Comparison of ENCODE assay signal across 9 mouse cellular contexts in genomic region chr16:28447114-28447455, GRCm38 (mm10).
DNase-seq lines count a peak whose midpoint lies in the region; ATAC-seq lines count a peak whose summit lies in the region.
"Had no signal": no experiment of that assay in that cellular context is flagged by ENCODE, and none has a peak within 500 bp of the region (broad histone marks: within the 10 kb centered on the region; RNA-seq: fewer than 3 reads in every experiment).

No protein-coding gene starts in this region.

- H3K4me2 ChIP-seq in heart, embryonic 13.5 days: peak overlapping the region; percentile 99
- H3K4me2 ChIP-seq in hindbrain, embryonic 13.5 days: peak overlapping the region; percentile 88
- peak overlapping the region; percentile 95 for H3K4me2 ChIP-seq in midbrain, embryonic 14.5 days (ENCODE audit: low read length)

- peaks cover 16% of the 10 kb centered on the region; the same call in 1 of the 2 replicates for H3K4me1 ChIP-seq in heart, embryonic 13.5 days
- peaks cover 20% of the 10 kb centered on the region for H3K4me1 ChIP-seq in hindbrain, embryonic 13.5 days (replicated peaks)
- H3K4me1 ChIP-seq in midbrain, embryonic 14.5 days (ENCODE audit: control insufficient read depth, insufficient read depth, low read length): peaks cover 10% of the 10 kb centered on the region

- no peak for ATAC-seq in heart, embryonic 13.5 days (ENCODE audit: extremely low read depth, insufficient number of reproducible peaks, low FRiP score, low TSS enrichment)
- ATAC-seq in hindbrain, embryonic 13.5 days (ENCODE audit: low FRiP score): peak; percentile 55
- peak; percentile 60 for ATAC-seq in midbrain, embryonic 14.5 days (ENCODE audit: low FRiP score, low TSS enrichment)

- H3K27me3 ChIP-seq in heart, embryonic 13.5 days (replicated peaks): peaks cover 60% of the 10 kb centered on the region
- peaks cover 34% of the 10 kb centered on the region for H3K27me3 ChIP-seq in hindbrain, embryonic 13.5 days
- H3K27me3 ChIP-seq in midbrain, embryonic 14.5 days (ENCODE audit: control insufficient read depth, insufficient read depth, low read length): 0 out of 2 replicates have a peak, but pooled peaks cover 8% of the 10 kb centered on the region
- H3K27me3 ChIP-seq: CH12.LX had no signal

- WGBS in heart, embryonic 13.5 days: 0% methylated on average over 5 of the region's 6 CpGs
- WGBS in hindbrain, embryonic 13.5 days: 6% methylated on average over 4 of the region's 6 CpGs
- 1% methylated on average over 4 of the region's 6 CpGs for WGBS in midbrain, embryonic 14.5 days

- peak overlapping the region; percentile 76 for H3K9ac ChIP-seq in heart, embryonic 13.5 days
- peak overlapping the region; percentile 90 for H3K9ac ChIP-seq in hindbrain, embryonic 13.5 days
- H3K9ac ChIP-seq in midbrain, embryonic 14.5 days (replicated peaks; ENCODE audit: low read length): peak overlapping the region; percentile 79

- H3K9me3 ChIP-seq in heart, embryonic 13.5 days: no peaks in the 10 kb centered on the region
- no peaks in the 10 kb centered on the region for H3K9me3 ChIP-seq in hindbrain, embryonic 13.5 days
- H3K9me3 ChIP-seq in midbrain, embryonic 14.5 days (ENCODE audit: control insufficient read depth, low read length): no peaks in the 10 kb centered on the region

- peak overlapping the region; percentile 69 for H3K4me3 ChIP-seq in heart, embryonic 13.5 days
- peak overlapping the region; percentile 86 for H3K4me3 ChIP-seq in hindbrain, embryonic 13.5 days
- H3K4me3 ChIP-seq in midbrain, embryonic 14.5 days (replicated peaks; ENCODE audit: low read depth, low read length): peak overlapping the region; percentile 82

- no peak overlapping the region for H3K27ac ChIP-seq in heart, embryonic 13.5 days (replicated peaks)
- H3K27ac ChIP-seq in hindbrain, embryonic 13.5 days: peak overlapping the region; percentile 90
- H3K27ac ChIP-seq in midbrain, embryonic 14.5 days (replicated peaks; ENCODE audit: low read depth, low read length): peak overlapping the region; percentile 81

- no peak for DNase-seq in heart, postnatal 4 days
- peak; percentile 22 for DNase-seq in brain, embryonic 18.5 days (ENCODE audit: low read depth, low spot score)
- DNase-seq in midbrain, embryonic 14.5 days: no peak
- DNase-seq in urinary bladder, adult 18-20 months (ENCODE audit: low spot score in 2 of 2): no peak
- no peak for DNase-seq in adrenal gland, postnatal 10 days
- DNase-seq in right cerebral cortex, postnatal 14 days: no peak

- H3K36me3 ChIP-seq in heart, embryonic 13.5 days: no peaks in the 10 kb centered on the region
- no peaks in the 10 kb centered on the region for H3K36me3 ChIP-seq in hindbrain, embryonic 13.5 days
- H3K36me3 ChIP-seq in midbrain, embryonic 14.5 days (ENCODE audit: control insufficient read depth, insufficient read depth, low read length): no peaks in the 10 kb centered on the region
